ENCODE assay signal across 25 mouse cellular contexts in the genomic region with DNA sequence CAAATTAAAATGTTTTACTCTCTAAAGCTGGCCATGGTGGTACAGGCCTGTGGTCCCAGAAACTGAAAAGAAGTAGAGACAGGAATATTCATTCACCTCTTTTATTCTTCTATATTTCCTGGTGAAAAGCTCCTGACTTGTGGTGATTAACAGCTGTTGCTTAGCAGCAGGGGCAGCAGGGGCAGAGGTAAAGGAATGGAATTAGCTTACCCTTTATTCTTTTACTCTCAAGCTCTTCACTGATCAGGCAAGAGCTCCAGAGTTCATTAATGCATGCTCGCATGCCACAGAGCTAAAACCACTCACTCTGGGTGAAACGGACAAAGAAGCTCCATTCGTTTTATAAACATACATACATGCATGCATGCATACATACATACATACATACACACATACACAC. TPM values are rescaled to one million over a fixed set of nuclear protein-coding genes. Genes with fewer than 3 reads are reported as not detected.
DNase-seq lines count a peak whose midpoint lies in the region; ATAC-seq and TF ChIP-seq lines count a peak whose summit lies in the region.
"Had no signal": no experiment of that assay in that cellular context is flagged by ENCODE, and none has a peak within 500 bp of the region (broad histone marks: within the 10 kb centered on the region; RNA-seq: fewer than 3 reads in every experiment).

No protein-coding gene starts in this region.

- H3K9me3 ChIP-seq in forebrain, embryonic 11.5 days (ENCODE audit: control insufficient read depth, low read length), result no peaks in the 10 kb centered on the region
- H3K9me3 ChIP-seq in forebrain, embryonic 16.5 days (ENCODE audit: control insufficient read depth, low read length), result no peaks in the 10 kb centered on the region
- no peaks in the 10 kb centered on the region for H3K9me3 ChIP-seq in midbrain, embryonic 10.5 days (replicated peaks)
- H3K9me3 ChIP-seq in midbrain, postnatal 0 days (ENCODE audit: low read length), result no peaks in the 10 kb centered on the region
- no peaks in the 10 kb centered on the region for H3K9me3 ChIP-seq in intestine, embryonic 16.5 days (ENCODE audit: control insufficient read depth, low read length)
- H3K9me3 ChIP-seq in midbrain, embryonic 15.5 days, result no peaks in the 10 kb centered on the region
- H3K9me3 ChIP-seq in kidney, embryonic 15.5 days (replicated peaks), result no peaks in the 10 kb centered on the region
- H3K9me3 ChIP-seq: embryonic facial prominence, embryonic 12.5 days; heart, embryonic 15.5 days; limb, embryonic 10.5 days; liver, embryonic 15.5 days; lung, embryonic 15.5 days; megakaryocyte, embryonic 14.5 days had no signal

- no peak overlapping the region for H3K4me3 ChIP-seq in forebrain, embryonic 11.5 days (ENCODE audit: low read depth, low read length)
- no peak overlapping the region for H3K4me3 ChIP-seq in forebrain, embryonic 16.5 days (replicated peaks; ENCODE audit: low read length)
- no peak overlapping the region for H3K4me3 ChIP-seq in midbrain, embryonic 10.5 days
- no peak overlapping the region for H3K4me3 ChIP-seq in midbrain, postnatal 0 days (ENCODE audit: low read depth, low read length)
- H3K4me3 ChIP-seq in intestine, embryonic 16.5 days (ENCODE audit: low read length), result no peak overlapping the region
- H3K4me3 ChIP-seq in midbrain, embryonic 15.5 days, result no peak overlapping the region
- no peak overlapping the region for H3K4me3 ChIP-seq in kidney, embryonic 15.5 days (replicated peaks)
- H3K4me3 ChIP-seq: embryonic facial prominence, embryonic 12.5 days; heart, embryonic 15.5 days; limb, embryonic 10.5 days; liver, embryonic 15.5 days; lung, embryonic 15.5 days; megakaryocyte, embryonic 14.5 days; myocyte had no signal

- no peak overlapping the region for H3K9ac ChIP-seq in forebrain, embryonic 11.5 days (ENCODE audit: low read length)
- H3K9ac ChIP-seq in forebrain, embryonic 16.5 days (replicated peaks; ENCODE audit: low read depth, low read length), result no peak overlapping the region
- no peak overlapping the region for H3K9ac ChIP-seq in midbrain, postnatal 0 days (replicated peaks; ENCODE audit: low read length, poor library complexity, severe bottlenecking)
- no peak overlapping the region for H3K9ac ChIP-seq in intestine, embryonic 16.5 days (ENCODE audit: low read depth, low read length)
- H3K9ac ChIP-seq in midbrain, embryonic 15.5 days, result no peak overlapping the region
- H3K9ac ChIP-seq in kidney, embryonic 15.5 days, result no peak overlapping the region
- H3K9ac ChIP-seq: embryonic facial prominence, embryonic 12.5 days; heart, embryonic 15.5 days; liver, embryonic 15.5 days; lung, embryonic 15.5 days had no signal

- H3K36me3 ChIP-seq in forebrain, embryonic 11.5 days (ENCODE audit: control insufficient read depth, insufficient read depth, low read length), result no peaks in the 10 kb centered on the region
- H3K36me3 ChIP-seq in forebrain, embryonic 16.5 days (ENCODE audit: control insufficient read depth, insufficient read depth), result no peaks in the 10 kb centered on the region
- H3K36me3 ChIP-seq in midbrain, embryonic 10.5 days, result no peaks in the 10 kb centered on the region
- no peaks in the 10 kb centered on the region for H3K36me3 ChIP-seq in midbrain, postnatal 0 days (ENCODE audit: insufficient read depth, low read length)
- no peaks in the 10 kb centered on the region for H3K36me3 ChIP-seq in intestine, embryonic 16.5 days (ENCODE audit: control insufficient read depth, insufficient read depth, low read length)
- H3K36me3 ChIP-seq in midbrain, embryonic 15.5 days (replicated peaks), result no peaks in the 10 kb centered on the region
- no peaks in the 10 kb centered on the region for H3K36me3 ChIP-seq in kidney, embryonic 15.5 days
- H3K36me3 ChIP-seq: embryonic facial prominence, embryonic 12.5 days; heart, embryonic 15.5 days; limb, embryonic 10.5 days; liver, embryonic 15.5 days; lung, embryonic 15.5 days had no signal

- DNase-seq in forebrain, embryonic 11.5 days (ENCODE audit: low spot score), result no peak
- DNase-seq in midbrain, embryonic 10.5 days (ENCODE audit: low spot score), result peak; percentile 46
- DNase-seq in midbrain, postnatal 0 days (ENCODE audit: low spot score), result no peak
- DNase-seq in spleen, postnatal 14 days (ENCODE audit: low spot score in 2 of 2), result no peak
- DNase-seq: adrenal gland, postnatal 25 days; cerebellum, adult 9-10 months; heart, postnatal 4 days; kidney, adult 8-10 months; kidney, postnatal 14 days; liver; lung, postnatal 36 days; thymus, postnatal 14 days had no signal

- peak; percentile 75 for ATAC-seq in forebrain, embryonic 11.5 days (replicated peaks; ENCODE audit: low FRiP score)
- no peak for ATAC-seq in forebrain, embryonic 16.5 days
- ATAC-seq in midbrain, postnatal 0 days (ENCODE audit: low FRiP score), result no peak
- ATAC-seq in intestine, embryonic 16.5 days, result peak; percentile 42; the same call in 1 of the 2 replicates
- peak; percentile 71 for ATAC-seq in midbrain, embryonic 15.5 days (replicated peaks)
- ATAC-seq in kidney, embryonic 15.5 days (replicated peaks; ENCODE audit: low FRiP score), result no peak

- H3K4me2 ChIP-seq in forebrain, embryonic 11.5 days (ENCODE audit: low read depth, low read length, severe bottlenecking), result no peak overlapping the region
- no peak overlapping the region for H3K4me2 ChIP-seq in forebrain, embryonic 16.5 days (ENCODE audit: low read length)
- no peak overlapping the region for H3K4me2 ChIP-seq in midbrain, postnatal 0 days (ENCODE audit: low read depth, low read length, poor library complexity, severe bottlenecking)
- H3K4me2 ChIP-seq in intestine, embryonic 16.5 days (ENCODE audit: low read depth, low read length), result no peak overlapping the region
- no peak overlapping the region for H3K4me2 ChIP-seq in midbrain, embryonic 15.5 days
- no peak overlapping the region for H3K4me2 ChIP-seq in kidney, embryonic 15.5 days
- H3K4me2 ChIP-seq: embryonic facial prominence, embryonic 12.5 days; heart, embryonic 15.5 days; liver, embryonic 15.5 days; lung, embryonic 15.5 days had no signal

- H3K4me1 ChIP-seq in forebrain, embryonic 11.5 days (replicated peaks; ENCODE audit: control insufficient read depth, insufficient read depth, low read length), result peaks cover 2% of the 10 kb centered on the region; the same call in 1 of the 2 replicates
- no peaks in the 10 kb centered on the region for H3K4me1 ChIP-seq in forebrain, embryonic 16.5 days (replicated peaks; ENCODE audit: control insufficient read depth, insufficient read depth, low read length)
- peaks cover 24% of the 10 kb centered on the region for H3K4me1 ChIP-seq in midbrain, embryonic 10.5 days
- no peaks in the 10 kb centered on the region for H3K4me1 ChIP-seq in midbrain, postnatal 0 days (ENCODE audit: insufficient read depth, low read length)
- H3K4me1 ChIP-seq in intestine, embryonic 16.5 days (ENCODE audit: control insufficient read depth, insufficient read depth, low read length), result 0 out of 2 replicates have a peak, but pooled peaks cover 3% of the 10 kb centered on the region
- H3K4me1 ChIP-seq in midbrain, embryonic 15.5 days, result peaks cover 4% of the 10 kb centered on the region; the same call in 1 of the 2 replicates
- H3K4me1 ChIP-seq in kidney, embryonic 15.5 days, result no peaks in the 10 kb centered on the region
- H3K4me1 ChIP-seq: embryonic facial prominence, embryonic 12.5 days; heart, embryonic 15.5 days; limb, embryonic 10.5 days; liver, embryonic 15.5 days; lung, embryonic 15.5 days had no signal

- H3K27ac ChIP-seq in forebrain, embryonic 11.5 days (ENCODE audit: low read depth, low read length), result no peak overlapping the region
- H3K27ac ChIP-seq in forebrain, embryonic 16.5 days (ENCODE audit: low read length), result no peak overlapping the region
- H3K27ac ChIP-seq in midbrain, embryonic 10.5 days (replicated peaks), result 0 out of 2 replicates have a peak overlapping the region, but pooled peaks have one; percentile 15
- H3K27ac ChIP-seq in midbrain, postnatal 0 days (ENCODE audit: low read depth, low read length), result no peak overlapping the region
- H3K27ac ChIP-seq in intestine, embryonic 16.5 days (ENCODE audit: low read length), result no peak overlapping the region; the same call in 1 of the 2 replicates
- H3K27ac ChIP-seq in midbrain, embryonic 15.5 days, result no peak overlapping the region
- H3K27ac ChIP-seq in kidney, embryonic 15.5 days, result no peak overlapping the region
- H3K27ac ChIP-seq: embryonic facial prominence, embryonic 12.5 days; heart, embryonic 15.5 days; limb, embryonic 10.5 days; liver, embryonic 15.5 days; lung, embryonic 15.5 days had no signal

- H3K27me3 ChIP-seq in forebrain, embryonic 11.5 days (ENCODE audit: control insufficient read depth, insufficient read depth, low read length), result no peaks in the 10 kb centered on the region
- H3K27me3 ChIP-seq in forebrain, embryonic 16.5 days (replicated peaks; ENCODE audit: control insufficient read depth, insufficient read depth, low read length), result no peaks in the 10 kb centered on the region
- no peaks in the 10 kb centered on the region for H3K27me3 ChIP-seq in midbrain, embryonic 10.5 days (ENCODE audit: low read depth, poor library complexity, severe bottlenecking)
- no peaks in the 10 kb centered on the region for H3K27me3 ChIP-seq in midbrain, postnatal 0 days (ENCODE audit: insufficient read depth, low read length)
- no peaks in the 10 kb centered on the region for H3K27me3 ChIP-seq in intestine, embryonic 16.5 days (replicated peaks; ENCODE audit: control insufficient read depth, insufficient read depth, low read length)
- H3K27me3 ChIP-seq in midbrain, embryonic 15.5 days (replicated peaks), result no peaks in the 10 kb centered on the region
- no peaks in the 10 kb centered on the region for H3K27me3 ChIP-seq in kidney, embryonic 15.5 days
- H3K27me3 ChIP-seq: embryonic facial prominence, embryonic 12.5 days; heart, embryonic 15.5 days; liver, embryonic 15.5 days; lung, embryonic 15.5 days; megakaryocyte, embryonic 14.5 days had no signal

- TF ChIP-seq CTCF in midbrain, postnatal 0 days (IDR thresholded peaks at IDR 0.05), result no peak

- WGBS in forebrain, embryonic 11.5 days, result 6% methylated on average over 3 of the region's 3 CpGs
- WGBS in forebrain, embryonic 16.5 days, result 7% methylated on average over 3 of the region's 3 CpGs
- WGBS in midbrain, embryonic 10.5 days, result 14% methylated on average over 3 of the region's 3 CpGs
- WGBS in midbrain, postnatal 0 days, result 19% methylated on average over 3 of the region's 3 CpGs
- 48% methylated on average over 3 of the region's 3 CpGs for WGBS in intestine, embryonic 16.5 days
- 11% methylated on average over 3 of the region's 3 CpGs for WGBS in midbrain, embryonic 15.5 days
- 55% methylated on average over 3 of the region's 3 CpGs for WGBS in kidney, embryonic 15.5 days

RNA-seq across cellular contexts. Expression of a gene that starts 14.4 kb away (rescaled TPM):
- 3.8 and 4.0 TPM in 2 replicates for polyA plus RNA-seq in forebrain, embryonic 11.5 days (2014; fragmentation: Nextera tagmentation; extraction: Ambion mirVana)
- 4.1 and 6.8 TPM in 2 replicates for polyA plus RNA-seq in forebrain, embryonic 16.5 days (2015; fragmentation: Nextera tagmentation; extraction: Ambion mirVana)
- polyA plus RNA-seq in midbrain, embryonic 10.5 days (2016; fragmentation: Nextera tagmentation; extraction: Ambion mirVana), result 2.6 and 3.8 TPM in 2 replicates
- total RNA-seq in midbrain, postnatal 0 days (2014; rRNA removed), result 11.0 and 13.1 TPM in 2 replicates
- 3.7 and 4.1 TPM in 2 replicates for polyA plus RNA-seq in midbrain, postnatal 0 days (2015; fragmentation: Nextera tagmentation; extraction: Ambion mirVana)
- polyA plus RNA-seq in intestine, embryonic 16.5 days (2015; fragmentation: Nextera tagmentation; extraction: Ambion mirVana), result 4.6 and 5.1 TPM in 2 replicates
- polyA plus RNA-seq in midbrain, embryonic 15.5 days (2015; fragmentation: Nextera tagmentation; extraction: Ambion mirVana), result 6.4 and 6.8 TPM in 2 replicates
- 5.0 and 5.3 TPM in 2 replicates for polyA plus RNA-seq in kidney, embryonic 15.5 days (2015; fragmentation: Nextera tagmentation; extraction: Ambion mirVana)

RNA-seq across cellular contexts. Expression of a gene that starts 40.4 kb away (rescaled TPM):
- not detected in 2 replicates for polyA plus RNA-seq in forebrain, embryonic 11.5 days (2014; fragmentation: Nextera tagmentation; extraction: Ambion mirVana)
- polyA plus RNA-seq in forebrain, embryonic 16.5 days (2015; fragmentation: Nextera tagmentation; extraction: Ambion mirVana), result 0.09 and 0.19 TPM in 2 replicates
- polyA plus RNA-seq in midbrain, embryonic 10.5 days (2016; fragmentation: Nextera tagmentation; extraction: Ambion mirVana), result 0.04 TPM in 2 replicates
- 0.05 and 0.42 TPM in 2 replicates for total RNA-seq in midbrain, postnatal 0 days (2014; rRNA removed)
- polyA plus RNA-seq in midbrain, postnatal 0 days (2015; fragmentation: Nextera tagmentation; extraction: Ambion mirVana), result 0.21 and 0.22 TPM in 2 replicates
- polyA plus RNA-seq in intestine, embryonic 16.5 days (2015; fragmentation: Nextera tagmentation; extraction: Ambion mirVana), result 28.5 and 32.5 TPM in 2 replicates
- 0.06 and 0.12 TPM in 2 replicates for polyA plus RNA-seq in midbrain, embryonic 15.5 days (2015; fragmentation: Nextera tagmentation; extraction: Ambion mirVana)
- 0.18 and 0.48 TPM in 2 replicates for polyA plus RNA-seq in kidney, embryonic 15.5 days (2015; fragmentation: Nextera tagmentation; extraction: Ambion mirVana)
- total RNA-seq: layer of hippocampus, adult 18-20 months had no signal
- polyA plus RNA-seq: limb, embryonic 10.5 days; lung, embryonic 15.5 days; spleen, adult 2 months had no signal

Comparison
In these comparisons a context has a peak if more than half of its experiments do, and no peak if none do; other contexts are left out.
1. ATAC-seq: peak in forebrain, embryonic 11.5 days (single experiment), intestine, embryonic 16.5 days (single experiment) and midbrain, embryonic 15.5 days (single experiment); none in forebrain, embryonic 16.5 days (single experiment), midbrain, postnatal 0 days (single experiment) and kidney, embryonic 15.5 days (single experiment).
2. RNA of a gene that starts 40.4 kb away (polyA plus RNA-seq): 28.5 to 32.5 TPM in intestine, embryonic 16.5 days; 0.21 to 0.22 TPM in midbrain, postnatal 0 days, 0.18 to 0.48 TPM in kidney, embryonic 15.5 days, 0.06 to 0.12 TPM in midbrain, embryonic 15.5 days, 0.09 to 0.19 TPM in forebrain, embryonic 16.5 days, 0.04 TPM in midbrain, embryonic 10.5 days and not detected in forebrain, embryonic 11.5 days; every median in the first group is over 10 times any median in the second.